ENCODE assay signal across 23 mouse cellular contexts in the genomic region with DNA sequence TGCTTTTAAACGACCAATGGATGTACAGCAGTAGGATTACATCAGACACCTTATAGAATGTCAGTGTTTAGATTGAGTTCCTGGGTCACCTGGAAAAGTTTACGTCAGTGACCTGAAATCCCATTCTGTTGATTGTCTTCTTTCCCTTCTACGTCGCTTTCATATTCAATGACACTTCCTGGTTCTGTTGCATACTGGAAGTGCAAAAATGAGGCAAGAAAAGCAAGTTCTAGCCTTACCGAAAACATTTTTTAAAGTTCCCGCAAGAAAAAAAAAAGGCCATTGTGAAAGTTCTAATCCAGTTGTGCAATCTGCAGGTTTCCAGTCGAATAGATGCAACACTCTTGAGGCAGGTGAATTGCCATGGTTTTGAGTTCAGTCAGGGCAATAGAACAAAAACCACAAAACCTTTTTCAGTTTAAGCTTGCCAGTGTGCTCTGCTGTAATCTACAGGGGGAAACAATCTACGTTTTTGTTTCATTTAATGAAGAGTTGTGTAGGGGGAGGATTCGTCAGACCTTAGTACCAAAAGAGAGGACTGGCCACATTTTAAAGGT. TPM values are rescaled to one million over a fixed set of nuclear protein-coding genes. Genes with fewer than 3 reads are reported as not detected.
DNase-seq lines count a peak whose midpoint lies in the region; ATAC-seq and TF ChIP-seq lines count a peak whose summit lies in the region.
"Had no signal": no experiment of that assay in that cellular context is flagged by ENCODE, and none has a peak within 500 bp of the region (broad histone marks: within the 10 kb centered on the region; RNA-seq: fewer than 3 reads in every experiment).

No protein-coding gene starts in this region.

- peak; percentile 73 for ATAC-seq in megakaryocyte, adult 5-6 weeks (ENCODE audit: poor library complexity, severe bottlenecking)
- ATAC-seq in frontal cortex, adult (ENCODE audit: low TSS enrichment), result no peak
- ATAC-seq: forebrain, embryonic 14.5 days; forebrain, postnatal 0 days; hindbrain, postnatal 0 days; inflammation-experienced regulatory T-cells, adult 6 months; Patski had no signal

- no peak for DNase-seq in left cerebral cortex, adult 2 months (ENCODE audit: extremely low spot score in 1 of 2, low spot score in 2 of 2)
- DNase-seq in left cerebral cortex, adult 11 months (ENCODE audit: low spot score), result no peak
- DNase-seq in lung, postnatal 36 days, result peak; percentile 26
- DNase-seq in lung, postnatal 14 days, result no peak
- no peak for DNase-seq in urinary bladder, postnatal 10 days (ENCODE audit: low spot score)
- DNase-seq: adrenal gland, adult 2 months; adrenal gland, postnatal 14 days; B cell, adult 2 months; cerebellum, adult 11-12 months; cerebellum, adult 8-10 months; cerebellum, postnatal 10 days; cerebellum, postnatal 36 days; forebrain, postnatal 0 days; gastrocnemius, postnatal 25 days had no signal

- peak overlapping the region; percentile 36; the same call in 1 of the 2 replicates for H3K27ac ChIP-seq in left cerebral cortex, adult 2 months
- H3K27ac ChIP-seq: embryonic facial prominence, embryonic 12.5 days; embryonic facial prominence, embryonic 15.5 days; hindbrain, embryonic 14.5 days; hindbrain, postnatal 0 days had no signal

- TF ChIP-seq CTCF in left cerebral cortex, adult 2 months (IDR thresholded peaks at IDR 0.05), result no peak

- H3K4me3 ChIP-seq in left cerebral cortex, adult 2 months, result no peak overlapping the region
- H3K4me3 ChIP-seq: embryonic facial prominence, embryonic 12.5 days; embryonic facial prominence, embryonic 15.5 days had no signal

- intact Hi-C loops in left cerebral cortex, adult 2 months (cut with DNase I), result loop anchor here (5.0 to 10.0 kb wide), 3 partner anchors 34 to 423 kb away; a partner anchor contains a TSS

RNA-seq across cellular contexts. Expression of a gene that starts 35.7 kb away (rescaled TPM):
- total RNA-seq in left cerebral cortex, adult 2 months (2021), result 10 to 100 TPM; 18.2 to 19.2 TPM
- 8.3 and 9.5 TPM in 2 replicates for total RNA-seq in megakaryocyte, adult 5-6 weeks (2015)
- 19.9 and 25.0 TPM in 2 replicates for total RNA-seq in megakaryocyte, adult 5-6 weeks (2017)
